Mouse (Mus musculus) kidney, postnatal 0 days (tissue): ENCODE measurements around the gene Nkx2-5. TPM values are rescaled to one million over a fixed set of nuclear protein-coding genes. Genes with fewer than 3 reads are reported as not detected.
A peak's percentile ranks its signal among the peaks of the same experiment; 100 is the strongest.

Source experiments
- ATAC-seq: fragments of 200-750 bp; cut with Nextera tagmentation; replicated peaks from 2 replicates; pipeline ENCODE4 v1.8.0; 2017; ENCODE audit warnings: low read depth, moderate number of reproducible peaks, moderate TSS enrichment, moderate library complexity; ENCODE audit not compliant: low FRiP score
- DNase-seq: peaks from one replicate; pipeline ENCODE4 v3.0.0-alpha.2; 2016; ENCODE audit warnings: low spot score
- H3K27ac ChIP-seq: fragments of 300-500 bp; sonication (generic); 2 replicates; pipeline ENCODE4 v1.5.1; 2014; ENCODE audit warnings: mild to moderate bottlenecking
- H3K27me3 ChIP-seq: fragments of 300-500 bp; sonication (generic); 2 replicates; pipeline ENCODE4 v1.6.1; 2014; ENCODE audit warnings: low read length, mixed read lengths; ENCODE audit not compliant: insufficient read depth
- H3K36me3 ChIP-seq: fragments of 300-500 bp; sonication (generic); 2 replicates; pipeline ENCODE4 v1.6.1; 2014; ENCODE audit warnings: low read length, mixed read lengths; ENCODE audit not compliant: insufficient read depth
- H3K4me1 ChIP-seq: fragments of 300-500 bp; sonication (generic); replicated peaks from 2 replicates; pipeline ENCODE4 v1.6.1; 2014; ENCODE audit warnings: antibody characterized with exemption, low read length, mixed read lengths; ENCODE audit not compliant: insufficient read depth
- H3K4me2 ChIP-seq: fragments of 300-500 bp; sonication (generic); 2 replicates; pipeline ENCODE4 v1.6.1; 2014; ENCODE audit warnings: mild to moderate bottlenecking, low read length, moderate library complexity, mixed read lengths
- H3K4me3 ChIP-seq: fragments of 300-500 bp; sonication (generic); replicated peaks from 2 replicates; pipeline ENCODE4 v1.5.1; 2014; ENCODE audit warnings: low read depth, low read length
- H3K9ac ChIP-seq: fragments of 300-500 bp; sonication (generic); 2 replicates; pipeline ENCODE4 v1.6.1; 2014; ENCODE audit warnings: low read depth, low read length
- H3K9me3 ChIP-seq: fragments of 300-500 bp; sonication (generic); replicated peaks from 2 replicates; pipeline ENCODE4 v1.6.1; 2016; ENCODE audit warnings: low read length, inconsistent platforms, mixed read lengths
- CTCF ChIP-seq: IDR thresholded peaks from 2 replicates; pipeline ENCODE4 v1.5.1; 2016; ENCODE audit warnings: antibody characterized with exemption, low read depth, mild to moderate bottlenecking, moderate library complexity
- WGBS: fragments of 180-500 bp; shearing (Covaris S2); extraction: QIAGEN DNeasy Blood & Tissue Kit; methylation state at CpG from one replicate; pipeline ENCODE4 v1.1.7; 2014; 5-methylcytosine and 5-hydroxymethylcytosine counted together
- polyA plus RNA-seq: library from polyadenylated mRNA; unstranded; fragments of >200 nt; fragmentation: Nextera tagmentation; extraction: Ambion mirVana; gene quantifications from 2 replicates; pipeline ENCODE4 v1.2.1, GENCODE M21; 2015

Nkx2-5 gene
- polyA plus RNA-seq, 1 experiment from 2014 or later, result not detected

GRCm38 (mm10) chr17:26812607-26813006, 32.2 kb downstream of the Nkx2-5 start:
- ATAC-seq (no peak), DNase-seq (no peak)
- Histone ChIP-seq H3K9ac (no peak overlapping the region), H3K27ac (no peak overlapping the region), H3K9me3 (no peaks in the 10 kb centered on the region), H3K36me3 (no peaks in the 10 kb centered on the region), H3K4me2 (no peak overlapping the region), H3K4me1 (no peaks in the 10 kb centered on the region), H3K27me3 (no peaks in the 10 kb centered on the region), H3K4me3 (no peak overlapping the region)
- TF ChIP-seq CTCF, result no peak
- WGBS, result 69% methylated on average over 2 of the region's 2 CpGs

DNA sequence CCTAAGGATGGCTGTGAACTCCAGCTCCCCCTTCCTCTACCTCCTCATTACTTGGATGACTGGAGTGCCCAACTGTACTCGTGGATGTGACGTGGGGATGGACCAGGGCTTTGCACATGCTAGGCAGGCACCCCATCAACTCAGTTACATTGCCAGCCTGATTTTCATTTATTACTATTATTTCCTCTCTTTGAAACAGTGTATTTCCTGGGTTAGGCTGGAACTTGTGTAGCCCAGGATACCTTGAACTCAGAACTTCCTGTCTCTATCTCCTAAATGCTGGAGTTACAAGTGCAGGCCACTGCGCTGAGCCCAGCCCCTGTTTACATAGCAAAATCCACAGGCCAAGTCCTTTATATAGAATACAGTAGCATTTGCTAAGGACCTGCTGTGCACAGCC, 41.9 kb downstream of the Nkx2-5 start:
- no peak overlapping the region for H3K27ac ChIP-seq
- no peaks in the 10 kb centered on the region for H3K9me3 ChIP-seq
- no peak overlapping the region for H3K9ac ChIP-seq
- H3K4me1 ChIP-seq, result no peaks in the 10 kb centered on the region
- no peak overlapping the region for H3K4me2 ChIP-seq
- H3K4me3 ChIP-seq, result no peak overlapping the region
- DNase-seq (no peak), ATAC-seq (no peak)
- TF ChIP-seq CTCF, result no peak
- WGBS, result 85% methylated on average over 3 of the region's 3 CpGs
- H3K27me3 ChIP-seq, result no peaks in the 10 kb centered on the region
- H3K36me3 ChIP-seq, result no peaks in the 10 kb centered on the region

GRCm38 (mm10) chr17:26797379-26798128, 47.3 kb downstream of the Nkx2-5 start:
- no peak for DNase-seq
- H3K36me3 ChIP-seq, result peaks cover 10% of the 10 kb centered on the region; the same call in 1 of the 2 replicates
- no peaks in the 10 kb centered on the region for H3K9me3 ChIP-seq
- WGBS, result 68% methylated on average over 6 of the region's 6 CpGs
- no peaks in the 10 kb centered on the region for H3K27me3 ChIP-seq
- H3K9ac ChIP-seq, result no peak overlapping the region
- no peak for ATAC-seq
- H3K4me2 ChIP-seq, result no peak overlapping the region
- no peak overlapping the region for H3K27ac ChIP-seq
- H3K4me1 ChIP-seq, result no peaks in the 10 kb centered on the region
- no peak overlapping the region for H3K4me3 ChIP-seq
- TF ChIP-seq CTCF, result no peak

DNA sequence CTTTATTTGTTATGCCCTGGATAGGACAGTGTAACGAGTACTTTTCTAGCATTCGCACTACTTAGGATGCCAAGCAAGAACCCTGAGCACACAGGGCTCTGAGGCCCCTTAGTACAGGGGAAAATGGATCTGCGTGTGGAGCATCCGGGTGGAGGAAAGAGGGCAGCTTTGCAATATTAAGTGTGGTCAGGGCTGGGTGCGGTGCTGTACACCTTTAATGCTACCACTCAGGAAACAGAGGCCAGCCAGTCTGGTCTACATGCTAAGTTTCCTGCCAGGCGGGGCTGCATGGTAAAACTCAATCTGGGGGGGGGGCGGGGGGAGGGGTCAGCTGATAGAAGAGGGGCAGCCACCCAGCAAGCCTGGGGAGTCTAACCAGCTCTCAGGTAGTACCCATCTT, 49.4 kb downstream of the Nkx2-5 start:
- ATAC-seq (no peak), DNase-seq (no peak)
- TF ChIP-seq CTCF, result no peak
- H3K9me3 ChIP-seq, result no peaks in the 10 kb centered on the region
- no peaks in the 10 kb centered on the region for H3K27me3 ChIP-seq
- H3K27ac ChIP-seq, result no peak overlapping the region
- H3K4me2 ChIP-seq, result no peak overlapping the region
- H3K4me1 ChIP-seq, result no peaks in the 10 kb centered on the region
- 79% methylated on average over 6 of the region's 7 CpGs for WGBS
- no peak overlapping the region for H3K4me3 ChIP-seq
- peaks cover 30% of the 10 kb centered on the region for H3K36me3 ChIP-seq
- H3K9ac ChIP-seq, result no peak overlapping the region

DNA sequence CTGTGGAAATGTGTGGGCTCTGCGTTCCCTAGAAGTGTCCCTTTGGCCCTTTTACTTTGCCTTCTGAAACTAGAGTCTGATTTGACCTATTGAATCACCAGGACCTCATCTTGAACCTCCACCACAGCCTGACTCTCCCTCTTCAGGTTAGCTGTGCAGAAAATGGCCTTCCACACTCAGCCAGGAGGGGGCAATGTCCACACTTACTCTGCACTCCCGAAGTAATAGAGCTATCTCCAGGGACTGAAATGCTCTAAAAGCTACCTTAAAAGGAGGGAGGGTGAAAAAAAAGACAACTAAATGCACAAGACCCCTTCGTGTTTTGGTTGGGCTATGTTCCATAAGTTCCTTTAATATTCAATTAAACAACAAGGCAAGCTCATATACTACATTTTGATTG, 50.1 kb downstream of the Nkx2-5 start:
- Histone ChIP-seq H3K27ac (no peak overlapping the region), H3K4me3 (no peak overlapping the region), H3K9me3 (no peaks in the 10 kb centered on the region), H3K27me3 (no peaks in the 10 kb centered on the region), H3K4me1 (no peaks in the 10 kb centered on the region), H3K36me3 (peaks cover 36% of the 10 kb centered on the region), H3K9ac (no peak overlapping the region), H3K4me2 (no peak overlapping the region)
- TF ChIP-seq CTCF, result peak; percentile 88
- 12% methylated on average over 3 of the region's 3 CpGs for WGBS
- DNase-seq (peak; percentile 74), ATAC-seq (no peak)

DNA sequence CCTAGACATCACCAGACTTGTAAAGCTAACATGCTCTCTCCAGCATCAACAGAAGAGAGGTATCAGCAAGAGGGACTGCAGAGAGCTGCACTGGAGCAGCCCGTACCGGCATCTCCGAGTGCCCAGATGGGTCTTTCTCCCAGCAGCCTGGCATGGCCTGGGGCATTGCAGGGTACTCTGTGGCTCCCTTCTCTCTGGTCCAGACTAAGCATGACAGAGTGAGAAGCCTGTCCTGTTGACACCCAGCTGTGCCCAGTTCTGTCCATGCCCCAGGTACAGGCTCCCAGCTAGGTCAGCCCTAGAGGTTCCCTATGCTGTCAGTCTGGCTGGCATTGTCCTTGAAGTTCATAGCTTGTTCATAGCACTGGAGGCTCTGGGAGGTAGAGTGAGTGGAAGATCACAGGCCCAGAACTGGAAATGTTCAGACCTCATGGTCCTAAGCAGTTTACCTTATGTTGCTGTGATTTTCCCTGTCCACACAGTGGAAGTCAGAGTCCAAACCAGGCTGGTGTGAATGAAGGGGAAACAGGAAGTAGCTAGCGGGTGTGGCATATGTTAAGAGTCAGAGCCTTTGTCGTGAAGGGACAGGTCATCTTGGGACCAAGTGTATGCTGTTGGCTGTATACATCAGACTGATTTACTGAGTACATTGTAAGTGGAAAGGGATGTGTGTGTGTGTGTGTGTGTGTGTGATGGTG, 51.6 kb downstream of the Nkx2-5 start:
- Histone ChIP-seq H3K27me3 (no peaks in the 10 kb centered on the region), H3K9me3 (no peaks in the 10 kb centered on the region), H3K4me1 (no peaks in the 10 kb centered on the region), H3K27ac (no peak overlapping the region), H3K9ac (no peak overlapping the region), H3K4me2 (no peak overlapping the region), H3K4me3 (no peak overlapping the region), H3K36me3 (peaks cover 42% of the 10 kb centered on the region)
- ATAC-seq (no peak), DNase-seq (peak; percentile 8)
- WGBS, result 80% methylated on average over 5 of the region's 5 CpGs
- TF ChIP-seq CTCF, result no peak
